Mouse (Mus musculus): Measurements from ENCODE around the gene Vezf1. TPM values are rescaled to one million over a fixed set of nuclear protein-coding genes. Genes with fewer than 3 reads are reported as not detected.

Gene Vezf1
- total and polyA plus RNA-seq, 3 experiments, result 8.0 to 20.8 TPM; not detected in 1

GRCm38 (mm10) chr11:88047871-88048531 lies 20.1 kb upstream of the Vezf1 start (continued):
- TF ChIP-seq ZKSCAN1 (IDR thresholded peaks at IDR 0.05; ENCODE audit: low read depth, low read length) (no peak), CHD1 (IDR thresholded peaks at IDR 0.05; ENCODE audit: low read depth, low read length) (peak; percentile 80; the same call in 1 of the 2 replicates), RCOR1 (IDR thresholded peaks at IDR 0.05; ENCODE audit: low read depth, low read length) (no peak), SMC3 (IDR thresholded peaks at IDR 0.05; ENCODE audit: low read depth, low read length) (no peak), POLR2AphosphoS2 (IDR thresholded peaks at IDR 0.05; ENCODE audit: low read length) (no peak; the same call in 1 of the 2 replicates), MXI1 (IDR thresholded peaks at IDR 0.05; ENCODE audit: low read depth, low read length) (peak; percentile 17; the same call in 1 of the 2 replicates), MAZ (IDR thresholded peaks at IDR 0.05; ENCODE audit: low read depth, low read length) (peak; percentile 63), GATA1 (IDR thresholded peaks at IDR 0.05; ENCODE audit: low read depth, low read length) (no peak), RAD21 (IDR thresholded peaks at IDR 0.05; ENCODE audit: low read depth, low read length) (no peak), NELFE (IDR thresholded peaks at IDR 0.05; ENCODE audit: low read depth, low read length) (no peak)

- Histone ChIP-seq H3K9ac (ENCODE audit: control insufficient read depth, low read depth, low read length, poor library complexity, severe bottlenecking) (peak overlapping the region; percentile 97), H3K4me3 (ENCODE audit: control insufficient read depth in 1 of 2, insufficient read depth in 1 of 2, low read depth in 2 of 2, low read length in 2 of 2) (peak overlapping the region; percentile 76 to 84), H3K9me3 (replicated peaks; ENCODE audit: insufficient read depth, low read length) (no peaks in the 10 kb centered on the region), H3K4me1 (ENCODE audit: control insufficient read depth in 1 of 2, insufficient read depth in 2 of 2, low read length in 2 of 2) (peaks cover 5 to 16% of the 10 kb centered on the region in 2 experiments), H3K79me2 (ENCODE audit: control insufficient read depth, insufficient read depth, low read length, poor library complexity) (peaks cover 33% of the 10 kb centered on the region), H3K36me3 (ENCODE audit: control insufficient read depth in 1 of 2, insufficient read depth in 2 of 2, low read length in 2 of 2) (peaks cover 34 to 39% of the 10 kb centered on the region in 2 experiments), H3K27me3 (ENCODE audit: control insufficient read depth in 1 of 2, insufficient read depth in 2 of 2, low read length in 2 of 2) (no peaks in the 10 kb centered on the region), H3K27ac (ENCODE audit: control insufficient read depth, low read depth, low read length) (peak overlapping the region; percentile 91)
- DNase-seq (ENCODE audit: low read depth, low spot score), result peak; percentile 81
- TF ChIP-seq MXI1 (IDR thresholded peaks at IDR 0.05; ENCODE audit: low read depth, low read length), result peak; percentile 94
- peak; percentile 66; the same call in 1 of the 2 replicates for TF ChIP-seq ZMIZ1 (IDR thresholded peaks at IDR 0.05; ENCODE audit: low read depth, low read length)
- TF ChIP-seq POLR2A (IDR thresholded peaks at IDR 0.05; ENCODE audit: control insufficient read depth in 1 of 2, insufficient read depth in 1 of 2, low read depth in 1 of 2, low read length in 2 of 2, poor library complexity in 1 of 2), result peak in 1 of 2 experiments; percentile 44; a peak in 2 of 4 replicates
- TF ChIP-seq POLR2AphosphoS5 (IDR thresholded peaks at IDR 0.05; ENCODE audit: borderline replicate concordance, low read depth, low read length), result no peak
- TF ChIP-seq ETS1 (IDR thresholded peaks at IDR 0.05; ENCODE audit: low read depth, low read length), result peak; percentile 64; the same call in 1 of the 2 replicates
- 0 out of 2 replicates have a peak, but pooled peaks have one; percentile 7 for TF ChIP-seq TBP (IDR thresholded peaks at IDR 0.05; ENCODE audit: low read depth, low read length)
- no peak for TF ChIP-seq CHD2 (IDR thresholded peaks at IDR 0.05; ENCODE audit: low read length)
- TF ChIP-seq MAX (IDR thresholded peaks at IDR 0.05; ENCODE audit: low read length), result peak; percentile 85
- TF ChIP-seq MYB (IDR thresholded peaks at IDR 0.05; ENCODE audit: low read depth, low read length), result no peak
- TF ChIP-seq HCFC1 (IDR thresholded peaks at IDR 0.05; ENCODE audit: low read depth, low read length), result peak; percentile 51; the same call in 1 of the 2 replicates
- peak; percentile 93 for TF ChIP-seq SIN3A (IDR thresholded peaks at IDR 0.05; ENCODE audit: low read length)
- no peak for TF ChIP-seq ELF1 (IDR thresholded peaks at IDR 0.05; ENCODE audit: low read depth, low read length)
- no peak for TF ChIP-seq RCOR1 (IDR thresholded peaks at IDR 0.05; ENCODE audit: low read depth, low read length)
- peak; percentile 31; the same call in 1 of the 2 replicates for TF ChIP-seq POLR2AphosphoS2 (IDR thresholded peaks at IDR 0.05; ENCODE audit: low read length)
- 0 out of 2 replicates have a peak, but pooled peaks have one; percentile 49 for TF ChIP-seq MYC (IDR thresholded peaks at IDR 0.05; ENCODE audit: low read depth, low read length)
Observed at GRCm38 (mm10) chr11:88048961-88049670, 19.0 kb upstream of the Vezf1 start.
